Mouse (Mus musculus) kidney, postnatal 0 days (tissue): Measurements from ENCODE around the gene Slit3. TPM values are rescaled to one million over a fixed set of nuclear protein-coding genes. Genes with fewer than 3 reads are reported as not detected.

Source experiments
- ATAC-seq: fragments of 200-750 bp; cut with Nextera tagmentation; replicated peaks from 2 replicates; pipeline ENCODE4 v1.8.0; 2017; ENCODE audit warnings: low read depth, moderate number of reproducible peaks, moderate TSS enrichment, moderate library complexity; ENCODE audit not compliant: low FRiP score
- DNase-seq: peaks from one replicate; pipeline ENCODE4 v3.0.0-alpha.2; 2016; ENCODE audit warnings: low spot score
- H3K27ac ChIP-seq: fragments of 300-500 bp; sonication (generic); 2 replicates; pipeline ENCODE4 v1.5.1; 2014; ENCODE audit warnings: mild to moderate bottlenecking
- H3K27me3 ChIP-seq: fragments of 300-500 bp; sonication (generic); 2 replicates; pipeline ENCODE4 v1.6.1; 2014; ENCODE audit warnings: low read length, mixed read lengths; ENCODE audit not compliant: insufficient read depth
- H3K36me3 ChIP-seq: fragments of 300-500 bp; sonication (generic); 2 replicates; pipeline ENCODE4 v1.6.1; 2014; ENCODE audit warnings: low read length, mixed read lengths; ENCODE audit not compliant: insufficient read depth
- H3K4me1 ChIP-seq: fragments of 300-500 bp; sonication (generic); replicated peaks from 2 replicates; pipeline ENCODE4 v1.6.1; 2014; ENCODE audit warnings: antibody characterized with exemption, low read length, mixed read lengths; ENCODE audit not compliant: insufficient read depth
- H3K4me2 ChIP-seq: fragments of 300-500 bp; sonication (generic); 2 replicates; pipeline ENCODE4 v1.6.1; 2014; ENCODE audit warnings: mild to moderate bottlenecking, low read length, moderate library complexity, mixed read lengths
- H3K4me3 ChIP-seq: fragments of 300-500 bp; sonication (generic); replicated peaks from 2 replicates; pipeline ENCODE4 v1.5.1; 2014; ENCODE audit warnings: low read depth, low read length
- H3K9ac ChIP-seq: fragments of 300-500 bp; sonication (generic); 2 replicates; pipeline ENCODE4 v1.6.1; 2014; ENCODE audit warnings: low read depth, low read length
- H3K9me3 ChIP-seq: fragments of 300-500 bp; sonication (generic); replicated peaks from 2 replicates; pipeline ENCODE4 v1.6.1; 2016; ENCODE audit warnings: low read length, inconsistent platforms, mixed read lengths
- CTCF ChIP-seq: IDR thresholded peaks from 2 replicates; pipeline ENCODE4 v1.5.1; 2016; ENCODE audit warnings: antibody characterized with exemption, low read depth, mild to moderate bottlenecking, moderate library complexity
- WGBS: fragments of 180-500 bp; shearing (Covaris S2); extraction: QIAGEN DNeasy Blood & Tissue Kit; methylation state at CpG from one replicate; pipeline ENCODE4 v1.1.7; 2014; 5-methylcytosine and 5-hydroxymethylcytosine counted together
- polyA plus RNA-seq: library from polyadenylated mRNA; unstranded; fragments of >200 nt; fragmentation: Nextera tagmentation; extraction: Ambion mirVana; gene quantifications from 2 replicates; pipeline ENCODE4 v1.2.1, GENCODE M21; 2015

Gene Slit3
- polyA plus RNA-seq, 1 experiment from 2014 or later, result 6.6 TPM

GRCm38 (mm10) chr11:35466701-35467100, 345.7 kb downstream of the Slit3 start:
- no peaks in the 10 kb centered on the region for H3K36me3 ChIP-seq
- WGBS, result 90% methylated on average over 6 of the region's 6 CpGs

GRCm38 (mm10) chr11:35468847-35469246, 347.8 kb downstream of the Slit3 start:
- Histone ChIP-seq H3K36me3 (no peaks in the 10 kb centered on the region), H3K9me3 (no peaks in the 10 kb centered on the region), H3K27me3 (no peaks in the 10 kb centered on the region), H3K4me3 (no peak overlapping the region), H3K4me2 (no peak overlapping the region), H3K9ac (no peak overlapping the region), H3K4me1 (no peaks in the 10 kb centered on the region), H3K27ac (no peak overlapping the region)
- no peak for TF ChIP-seq CTCF
- no peak for DNase-seq
- no peak for ATAC-seq
- WGBS, result 77% methylated on average over 7 of the region's 7 CpGs

More at GRCm38 (mm10) chr11:35466701-35467100, 345.7 kb downstream of the Slit3 start:
- DNase-seq (no peak), ATAC-seq (no peak)
- Histone ChIP-seq H3K4me2 (no peak overlapping the region), H3K4me3 (no peak overlapping the region), H3K27me3 (no peaks in the 10 kb centered on the region), H3K9me3 (no peaks in the 10 kb centered on the region), H3K9ac (no peak overlapping the region), H3K4me1 (no peaks in the 10 kb centered on the region), H3K27ac (no peak overlapping the region)
- TF ChIP-seq CTCF, result no peak

- DNase-seq (no peak), ATAC-seq (peak; percentile 66; the same call in 1 of the 2 replicates)
- Histone ChIP-seq H3K9me3 (no peaks in the 10 kb centered on the region), H3K27me3 (no peaks in the 10 kb centered on the region), H3K4me2 (no peak overlapping the region), H3K9ac (no peak overlapping the region), H3K4me1 (no peaks in the 10 kb centered on the region), H3K27ac (peak overlapping the region; percentile 66), H3K36me3 (no peaks in the 10 kb centered on the region), H3K4me3 (no peak overlapping the region)
- no peak for TF ChIP-seq CTCF
- 69% methylated on average over 4 of the region's 4 CpGs for WGBS
Measured at GRCm38 (mm10) chr11:35469940-35470339, 348.9 kb downstream of the Slit3 start.

GRCm38 (mm10) chr11:35470853-35471252, 349.8 kb downstream of the Slit3 start:
- Histone ChIP-seq H3K9ac (no peak overlapping the region), H3K4me2 (no peak overlapping the region), H3K9me3 (no peaks in the 10 kb centered on the region), H3K27me3 (no peaks in the 10 kb centered on the region), H3K4me3 (no peak overlapping the region), H3K4me1 (no peaks in the 10 kb centered on the region), H3K36me3 (no peaks in the 10 kb centered on the region), H3K27ac (no peak overlapping the region)
- TF ChIP-seq CTCF, result no peak
- 72% methylated on average over 5 of the region's 5 CpGs for WGBS
- DNase-seq (no peak), ATAC-seq (no peak)

GRCm38 (mm10) chr11:35472842-35473616, 352.0 kb downstream of the Slit3 start:
- no peaks in the 10 kb centered on the region for H3K36me3 ChIP-seq
- H3K4me1 ChIP-seq, result no peaks in the 10 kb centered on the region
- no peak for TF ChIP-seq CTCF
- no peaks in the 10 kb centered on the region for H3K9me3 ChIP-seq
- H3K9ac ChIP-seq, result no peak overlapping the region
- peak; percentile 10; the same call in 1 of the 2 replicates for ATAC-seq
- no peak overlapping the region for H3K4me3 ChIP-seq
- no peak overlapping the region for H3K4me2 ChIP-seq
- H3K27me3 ChIP-seq, result no peaks in the 10 kb centered on the region
- no peak overlapping the region for H3K27ac ChIP-seq
- WGBS, result 37% methylated on average over 11 of the region's 11 CpGs
- no peak for DNase-seq

GRCm38 (mm10) chr11:35473617-35473996, 352.6 kb downstream of the Slit3 start:
- H3K36me3 ChIP-seq, result no peaks in the 10 kb centered on the region
- no peaks in the 10 kb centered on the region for H3K4me1 ChIP-seq
- H3K9me3 ChIP-seq, result no peaks in the 10 kb centered on the region
- no peak overlapping the region for H3K27ac ChIP-seq
- no peak overlapping the region for H3K4me2 ChIP-seq
- DNase-seq, result peak; percentile 17
- H3K9ac ChIP-seq, result no peak overlapping the region
- 33% methylated on average over 5 of the region's 5 CpGs for WGBS
- H3K27me3 ChIP-seq, result no peaks in the 10 kb centered on the region
- TF ChIP-seq CTCF, result no peak
- no peak for ATAC-seq
- H3K4me3 ChIP-seq, result no peak overlapping the region
